Mouse (Mus musculus): ENCODE measurements around the gene Gpd1.

Gene Gpd1

DNA sequence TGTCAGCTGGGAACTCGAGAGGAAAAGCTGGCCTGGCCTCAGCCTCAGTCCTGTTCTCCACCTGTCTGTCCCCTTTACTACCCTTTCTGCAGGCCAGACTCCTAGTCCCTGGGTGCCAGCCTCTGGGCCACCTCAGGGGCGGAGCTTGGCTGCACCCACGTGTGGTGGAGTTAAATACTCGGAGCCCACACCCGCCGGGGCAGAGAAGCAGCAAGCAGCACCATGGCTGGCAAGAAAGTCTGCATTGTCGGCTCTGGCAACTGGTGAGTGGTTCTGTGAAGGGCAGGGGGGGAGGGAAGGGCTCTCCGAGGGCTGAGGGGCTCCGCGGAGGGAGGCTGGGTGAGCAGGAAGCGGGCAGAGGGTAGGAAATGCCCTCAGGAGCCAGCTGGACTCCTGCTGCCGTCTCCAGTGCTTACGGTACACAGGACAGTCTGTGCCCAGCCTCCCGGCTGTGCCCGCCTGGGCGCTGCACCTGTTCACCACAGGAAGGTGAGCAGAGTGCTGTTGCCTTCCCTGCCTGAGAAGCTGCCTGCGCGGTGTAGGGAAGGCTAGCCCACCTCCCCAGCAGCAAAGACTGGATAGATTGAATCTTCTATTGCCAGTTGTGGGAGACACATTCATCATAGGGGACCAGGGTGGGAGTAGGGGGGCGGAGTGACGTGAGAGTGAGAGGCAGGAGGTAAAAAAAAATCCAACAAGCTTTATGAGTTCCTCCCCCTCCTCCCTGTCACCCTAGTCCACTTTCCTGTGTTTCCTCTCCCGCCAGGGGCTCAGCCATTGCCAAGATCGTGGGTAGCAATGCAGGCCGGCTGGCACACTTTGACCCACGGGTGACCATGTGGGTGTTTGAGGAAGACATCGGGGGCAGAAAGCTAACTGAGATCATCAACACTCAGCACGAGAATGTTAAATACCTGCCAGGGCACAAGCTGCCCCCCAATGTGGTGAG lies at the start of gene Gpd1:
TSS of gene Gpd1 (plus strand) at position 130 of the 949 bp plus-strand sequence.
- no peak for DNase-seq (ENCODE audit: extremely low read depth, low read depth, low spot score)

DNA sequence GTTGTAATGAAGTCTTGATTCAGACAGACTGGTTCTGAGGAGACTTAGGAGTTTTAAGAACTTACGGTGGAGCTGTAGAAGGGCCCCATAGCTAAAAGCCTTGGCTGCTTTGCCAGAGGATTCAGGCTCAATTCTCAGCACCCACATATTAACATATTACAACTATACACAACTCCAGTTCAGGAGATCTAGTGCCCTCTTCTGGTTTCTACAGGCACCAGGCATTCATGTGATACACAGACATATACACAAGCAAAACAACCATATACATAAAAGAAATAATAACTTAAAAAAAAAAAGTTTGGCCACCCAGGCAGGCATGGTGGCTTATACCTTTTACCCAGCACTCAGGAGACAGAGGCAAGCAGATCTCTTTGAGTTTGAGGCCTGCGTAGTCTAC lies 49.8 kb upstream of the Gpd1 start:
- DNase-seq (ENCODE audit: extremely low read depth, low read depth, low spot score), result no peak

DNA sequence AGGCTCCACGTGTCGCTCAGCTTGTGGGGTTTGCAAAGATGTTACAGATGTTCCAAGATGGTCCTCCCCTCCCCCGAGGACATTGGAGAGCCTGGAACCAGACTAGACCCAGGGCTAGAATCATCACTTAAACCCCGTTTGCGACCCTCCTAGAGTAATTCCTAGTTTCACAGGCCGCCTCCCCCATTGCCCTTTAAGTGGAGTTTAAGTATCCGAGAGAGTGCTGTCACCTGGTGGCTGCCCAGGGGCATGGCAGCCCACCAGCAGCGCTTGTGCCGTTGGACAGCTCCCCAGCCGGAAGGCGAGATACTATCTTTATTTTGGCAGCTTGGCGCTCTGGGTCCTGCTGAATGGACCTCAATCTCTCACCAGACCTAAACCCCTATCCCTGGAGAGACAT lies 48.4 kb upstream of the Gpd1 start:
- DNase-seq (ENCODE audit: extremely low read depth, low read depth, low spot score), result no peak

DNA sequence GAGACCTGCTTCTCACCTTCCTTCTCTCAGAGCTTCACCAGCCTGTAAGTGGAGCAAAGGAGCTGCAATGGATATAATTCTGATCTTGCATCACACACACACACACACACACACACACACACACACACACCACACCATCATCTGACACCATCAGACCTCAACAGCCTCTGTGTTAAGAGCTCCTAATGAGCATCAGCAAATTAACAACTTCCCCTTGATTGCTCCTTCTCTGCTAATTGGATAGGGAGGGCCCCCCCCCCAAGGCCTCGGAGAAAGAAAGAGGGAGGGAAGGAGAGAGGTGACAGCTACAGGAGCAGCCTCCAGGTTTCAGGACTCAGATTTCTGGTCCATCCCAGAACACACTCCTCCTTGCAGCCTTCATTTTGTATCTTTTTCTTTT lies 47.9 kb upstream of the Gpd1 start:
- DNase-seq (ENCODE audit: extremely low read depth, low read depth, low spot score), result no peak

DNA sequence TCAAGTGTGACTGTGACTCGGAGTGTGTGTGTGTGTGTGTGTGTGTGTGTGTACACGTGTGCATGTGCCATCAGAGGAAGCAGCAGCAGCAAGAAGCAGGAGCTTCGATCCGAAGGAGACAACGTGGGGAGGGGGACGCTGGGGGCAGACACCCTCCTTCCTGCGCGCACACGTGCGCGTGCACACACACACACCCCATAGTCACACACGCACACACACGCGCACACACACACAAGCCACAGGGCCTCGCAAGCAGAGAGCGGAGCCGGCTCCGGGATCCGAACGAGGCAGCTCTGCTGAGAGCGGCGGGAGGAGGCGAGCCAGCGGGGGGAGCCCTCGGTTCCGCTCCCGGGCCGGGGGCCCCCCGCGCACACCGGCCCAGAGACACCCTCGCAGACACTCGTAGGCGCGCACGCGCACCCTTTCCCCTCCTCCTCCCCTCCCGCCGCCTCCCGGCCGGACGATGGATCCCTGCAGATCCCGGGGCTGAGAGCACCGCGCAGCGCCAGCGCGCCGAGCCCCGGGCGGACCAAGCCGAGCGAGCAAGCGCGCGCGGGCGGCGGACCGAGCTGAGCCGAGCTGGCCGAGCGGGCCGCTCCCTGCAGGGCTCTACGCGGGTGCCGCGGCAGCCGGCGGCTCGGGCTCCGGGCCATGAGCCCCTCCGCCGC lies 47.0 kb upstream of the Gpd1 start, which contains the start of gene Asic1:
TSS of gene Asic1 (plus strand) at position 215 of the 668 bp plus-strand sequence.
- DNase-seq (ENCODE audit: extremely low read depth, low read depth, low spot score), result no peak

DNA sequence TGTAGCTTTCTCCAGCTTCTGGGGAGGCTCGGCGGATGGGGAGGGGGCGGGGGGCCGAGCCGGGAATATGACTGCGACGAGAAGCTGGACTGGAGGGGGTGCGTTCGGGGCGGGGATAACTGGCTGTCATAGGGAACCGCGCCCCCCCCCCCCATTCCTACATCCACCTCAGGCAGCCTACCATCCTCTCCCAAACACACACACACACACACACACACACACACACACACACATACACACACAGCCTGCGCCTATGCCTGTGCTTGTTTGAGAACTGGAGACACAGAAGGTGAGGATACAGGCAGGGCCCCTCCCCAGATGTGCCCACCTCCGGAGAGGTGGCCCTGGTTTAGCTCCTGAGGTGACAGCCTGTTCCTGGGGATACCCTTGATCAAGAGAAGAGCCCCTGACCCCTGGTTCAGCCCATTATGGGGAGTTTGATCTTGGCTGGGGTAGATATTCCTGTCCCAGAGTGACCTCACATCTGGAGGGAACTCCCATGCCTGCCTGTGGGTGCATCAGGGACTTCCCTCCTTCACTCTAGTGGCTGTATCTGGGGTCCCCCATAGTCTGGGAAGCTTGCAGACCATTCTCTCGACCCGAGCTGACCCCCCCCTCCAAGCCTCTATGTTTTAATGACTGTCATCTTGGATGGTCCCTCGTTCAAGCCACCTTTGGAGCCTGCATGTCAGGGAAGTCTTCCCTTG lies 46.2 kb upstream of the Gpd1 start:
- no peak for DNase-seq (ENCODE audit: extremely low read depth, low read depth, low spot score)

DNA sequence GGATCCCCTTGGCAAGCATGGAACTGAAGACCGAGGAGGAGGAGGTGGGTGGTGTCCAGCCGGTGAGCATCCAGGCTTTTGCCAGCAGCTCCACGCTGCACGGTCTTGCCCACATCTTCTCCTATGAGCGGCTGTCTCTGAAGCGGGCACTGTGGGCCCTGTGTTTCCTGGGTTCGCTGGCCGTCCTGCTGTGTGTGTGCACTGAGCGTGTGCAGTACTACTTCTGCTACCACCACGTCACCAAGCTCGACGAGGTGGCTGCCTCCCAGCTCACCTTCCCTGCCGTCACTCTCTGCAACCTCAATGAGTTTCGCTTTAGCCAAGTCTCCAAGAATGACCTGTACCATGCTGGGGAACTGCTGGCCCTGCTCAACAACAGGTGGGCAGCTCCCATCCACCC lies 45.5 kb upstream of the Gpd1 start:
- DNase-seq (ENCODE audit: extremely low read depth, low read depth, low spot score), result no peak

DNA sequence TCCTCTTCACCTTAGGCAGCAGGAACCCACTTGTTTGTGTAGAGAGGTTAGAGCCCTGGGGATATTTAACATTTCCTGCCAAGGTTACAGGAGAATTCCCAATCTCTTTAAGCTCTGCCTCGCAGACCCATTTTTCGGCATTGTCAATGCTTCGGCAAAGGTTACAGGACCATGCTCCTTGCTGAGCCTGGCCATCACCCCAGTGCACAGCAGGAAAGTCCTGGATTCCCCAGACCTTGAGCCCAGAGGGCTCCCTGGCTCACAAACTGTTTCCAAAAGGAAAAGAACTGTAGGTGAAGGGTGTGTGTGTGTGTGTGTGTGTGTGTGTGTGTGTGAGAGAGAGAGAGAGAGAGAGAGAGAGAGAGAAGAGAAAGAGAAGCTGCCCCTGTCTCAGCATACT lies 42.4 kb upstream of the Gpd1 start:
- no peak for DNase-seq (ENCODE audit: extremely low read depth, low read depth, low spot score)

DNA sequence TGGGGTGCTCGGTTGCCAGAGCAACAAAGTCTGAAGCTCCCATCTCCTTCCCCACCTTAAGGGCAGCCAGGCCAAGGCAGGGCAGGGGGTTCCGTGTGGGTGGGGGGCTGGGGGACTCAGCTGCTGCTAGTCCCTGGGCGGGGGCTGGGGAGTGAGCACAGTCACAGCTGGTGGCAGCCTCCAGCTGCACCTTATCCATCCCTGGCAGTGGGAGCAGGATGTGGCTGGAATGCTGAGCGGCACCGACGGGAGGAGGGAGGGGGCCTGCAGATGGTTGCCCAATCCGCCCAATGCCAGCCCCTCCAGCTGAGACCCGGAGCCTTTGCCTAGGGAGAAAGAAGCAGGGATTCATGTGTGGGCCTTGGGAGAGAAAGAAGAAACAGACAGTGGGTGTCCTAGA lies 40.2 kb upstream of the Gpd1 start:
- no peak for DNase-seq (ENCODE audit: extremely low read depth, low read depth, low spot score)

DNA sequence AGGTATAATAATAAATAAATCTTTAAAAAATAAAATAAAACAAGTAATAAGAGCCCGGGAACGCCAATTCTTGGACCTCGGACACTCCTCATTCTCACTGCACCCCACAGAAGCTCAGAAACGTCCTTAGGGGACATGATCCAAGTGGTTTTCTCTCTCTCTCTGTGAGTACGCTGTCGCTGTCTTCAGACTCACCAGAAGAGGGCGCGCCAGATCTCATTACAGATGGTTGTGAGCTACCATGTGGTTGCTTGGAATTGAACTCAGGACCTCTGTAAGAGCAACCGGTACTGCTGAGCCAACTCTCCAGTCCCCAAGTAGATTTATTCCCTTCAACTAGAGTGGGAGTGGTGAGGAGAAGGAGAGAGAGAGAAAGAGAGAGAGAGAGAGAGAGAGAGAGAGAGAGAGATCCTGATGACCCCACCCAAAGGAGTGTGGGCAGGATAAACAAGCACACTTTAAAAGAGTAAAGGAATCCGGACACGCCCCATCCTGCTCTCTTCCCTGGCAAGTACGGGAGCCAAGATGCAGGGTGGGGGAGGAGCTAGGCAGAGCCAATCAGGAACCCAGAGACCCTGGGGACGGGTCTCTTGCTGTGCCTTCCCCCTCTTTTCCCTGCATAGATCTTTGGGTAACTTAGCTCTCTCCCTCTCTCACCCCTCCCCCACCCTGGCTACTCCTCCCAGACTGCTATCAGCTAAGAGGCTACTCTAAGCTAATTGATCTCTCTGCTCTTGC lies 39.1 kb upstream of the Gpd1 start:
- DNase-seq (ENCODE audit: extremely low read depth, low read depth, low spot score), result no peak

DNA sequence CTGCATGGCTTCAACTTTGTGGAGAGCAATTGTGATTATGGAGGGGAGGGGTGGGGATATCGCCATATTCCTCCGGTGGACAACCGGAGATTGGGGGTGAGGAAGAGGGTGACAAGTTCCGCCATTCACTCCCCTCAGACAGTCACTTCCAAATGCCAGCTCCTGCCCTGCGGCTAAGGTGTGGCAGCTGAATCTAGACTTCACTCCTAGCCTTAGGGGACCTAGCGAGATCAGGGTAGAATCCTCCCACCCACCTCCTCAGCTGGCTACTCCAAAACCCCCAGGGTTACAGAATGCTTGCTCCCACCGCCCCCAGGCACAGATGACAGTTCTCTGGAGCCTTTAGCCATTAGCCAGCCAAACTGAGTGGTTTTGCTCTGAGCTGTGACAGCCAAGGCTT lies 38.3 kb upstream of the Gpd1 start:
- no peak for DNase-seq (ENCODE audit: extremely low read depth, low read depth, low spot score)

DNA sequence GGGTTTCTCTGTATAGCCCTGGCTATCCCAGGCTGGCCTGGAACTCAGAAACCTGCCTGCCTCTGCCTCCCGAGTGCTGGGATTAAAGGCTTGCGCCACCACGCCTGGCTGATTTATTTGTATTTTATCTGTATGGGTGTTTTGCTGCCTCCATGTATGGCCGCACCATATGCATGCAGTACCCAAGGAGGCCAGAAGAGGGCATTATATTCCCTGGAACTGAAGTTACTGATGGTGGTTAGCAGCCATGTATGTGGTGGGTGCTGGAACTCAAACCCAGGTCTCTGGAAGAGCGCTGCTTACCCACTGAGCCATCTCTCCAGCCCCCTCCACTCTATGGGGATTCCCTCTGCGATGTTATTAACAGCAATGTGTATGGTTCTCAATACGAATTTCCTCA lies 34.4 kb upstream of the Gpd1 start:
- DNase-seq (ENCODE audit: extremely low read depth, low read depth, low spot score), result no peak

DNA sequence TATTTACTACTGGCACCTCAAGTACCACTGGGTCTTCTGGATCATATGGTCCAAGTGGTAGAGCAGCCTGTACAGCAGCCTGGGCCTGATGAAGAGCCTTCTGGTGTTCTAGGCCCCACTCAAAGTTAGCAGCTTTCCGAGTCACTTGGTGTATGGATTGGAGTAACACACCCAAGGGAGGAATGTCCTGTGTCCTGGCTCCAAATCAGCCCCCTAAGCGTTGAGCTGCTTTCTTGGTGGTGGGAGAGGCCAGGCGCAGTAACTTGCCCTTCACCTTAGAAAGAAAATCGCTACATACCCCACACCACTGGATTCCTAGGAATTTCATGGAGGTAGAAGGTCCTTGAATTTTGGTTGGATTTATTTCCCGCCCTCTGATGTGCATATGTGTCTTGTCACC lies 33.2 kb upstream of the Gpd1 start:
- DNase-seq (ENCODE audit: extremely low read depth, low read depth, low spot score), result no peak

DNA sequence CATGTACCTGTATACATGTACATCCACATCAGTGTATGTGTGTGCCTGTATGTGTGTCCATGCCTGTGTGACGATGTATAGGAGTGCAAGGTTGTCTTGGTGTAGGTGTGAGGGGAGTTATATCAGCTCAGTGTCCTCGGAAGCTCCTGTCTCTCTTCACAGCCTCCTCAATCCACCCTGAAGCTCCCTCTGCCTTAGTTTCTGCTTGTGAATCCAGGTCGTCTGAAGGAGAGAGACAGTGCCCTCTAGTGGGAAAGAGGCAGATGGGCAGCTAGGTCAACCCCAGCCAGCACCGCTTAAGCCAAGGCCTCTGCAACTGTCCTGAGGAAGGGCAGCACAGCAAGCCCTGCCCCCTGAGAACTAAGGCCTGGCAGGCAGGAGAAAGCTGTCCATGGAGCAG lies 28.6 kb upstream of the Gpd1 start:
- DNase-seq (ENCODE audit: extremely low read depth, low read depth, low spot score), result no peak

DNA sequence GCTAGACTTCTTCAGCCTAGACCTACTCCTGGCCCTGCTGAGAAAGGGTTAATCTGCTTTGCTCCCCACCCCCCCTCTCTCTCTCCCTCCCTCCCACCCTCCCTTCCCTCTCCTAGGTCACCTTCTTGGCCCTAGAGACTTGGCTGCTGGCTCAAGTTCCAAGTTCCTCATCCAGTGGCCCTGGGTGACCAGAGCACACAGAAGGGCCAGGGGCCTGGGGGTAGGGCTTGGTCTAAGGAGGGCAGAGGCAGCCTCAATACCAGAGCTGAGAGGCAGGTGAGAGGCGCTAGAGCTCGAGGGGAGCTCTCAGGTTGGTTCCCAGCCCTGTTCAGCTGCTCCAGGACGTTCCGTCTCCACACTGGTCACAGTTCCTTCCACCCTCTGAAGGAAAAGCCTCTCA lies 26.4 kb upstream of the Gpd1 start:
- no peak for DNase-seq (ENCODE audit: extremely low read depth, low read depth, low spot score)

DNA sequence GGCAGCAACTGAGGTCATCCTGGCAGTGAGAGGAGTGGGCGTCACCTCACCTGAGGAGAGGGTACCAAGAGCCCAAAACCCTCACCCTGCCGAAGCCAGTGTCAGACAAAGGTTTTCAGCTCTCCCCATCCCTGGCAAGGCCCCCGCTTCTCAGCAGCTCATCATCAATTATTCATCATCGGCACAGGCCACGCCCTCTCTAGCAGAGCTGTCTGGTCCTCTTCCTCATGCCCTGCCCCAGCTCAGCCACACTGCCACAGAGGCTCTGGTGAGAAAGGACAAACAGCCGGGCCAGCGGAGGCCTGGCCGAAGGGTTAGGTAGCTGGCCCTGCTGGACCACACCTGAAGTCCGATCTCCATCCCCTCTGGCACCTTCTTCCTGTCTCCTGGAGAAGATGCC lies 25.3 kb upstream of the Gpd1 start:
- no peak for DNase-seq (ENCODE audit: extremely low read depth, low read depth, low spot score)

DNA sequence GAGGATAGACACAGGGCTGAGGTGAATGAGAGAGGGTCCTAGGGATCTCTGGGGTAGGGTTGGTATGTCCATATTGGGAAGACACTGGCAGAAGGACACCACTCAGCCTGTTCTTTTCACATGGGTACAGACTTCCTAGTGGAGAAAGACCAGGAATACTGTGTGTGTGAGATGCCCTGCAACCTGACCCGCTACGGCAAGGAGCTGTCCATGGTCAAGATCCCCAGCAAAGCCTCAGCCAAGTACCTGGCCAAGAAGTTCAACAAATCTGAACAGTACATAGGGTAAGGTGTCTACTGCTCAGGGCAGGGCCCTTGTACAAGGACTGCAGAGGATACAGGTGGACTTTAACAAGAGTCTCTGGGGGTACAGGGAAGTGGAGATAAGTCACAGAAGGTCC lies 20.0 kb upstream of the Gpd1 start:
- no peak for DNase-seq (ENCODE audit: extremely low read depth, low read depth, low spot score)

DNA sequence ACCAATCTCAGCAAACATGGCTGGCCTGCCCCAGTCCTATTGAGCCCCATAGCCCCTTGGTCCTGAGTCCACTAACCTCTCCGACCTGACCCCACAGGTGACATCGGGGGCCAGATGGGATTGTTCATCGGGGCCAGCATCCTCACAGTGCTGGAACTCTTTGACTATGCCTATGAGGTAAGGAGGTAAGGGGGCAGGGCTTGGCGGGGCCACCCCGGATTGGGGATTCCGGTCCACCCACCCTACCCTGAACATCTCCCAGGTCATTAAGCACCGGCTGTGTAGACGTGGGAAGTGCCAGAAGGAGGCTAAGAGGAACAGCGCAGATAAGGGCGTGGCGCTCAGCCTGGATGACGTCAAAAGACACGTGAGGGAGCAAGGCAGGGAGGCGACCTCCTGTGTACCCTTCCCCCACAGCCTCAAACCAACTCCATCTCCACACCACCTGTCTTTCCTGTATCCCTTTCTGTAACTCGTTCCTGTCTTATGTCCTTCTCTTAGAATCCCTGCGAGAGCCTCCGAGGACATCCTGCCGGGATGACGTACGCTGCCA lies 18.7 kb upstream of the Gpd1 start:
- no peak for DNase-seq (ENCODE audit: extremely low read depth, low read depth, low spot score)

DNA sequence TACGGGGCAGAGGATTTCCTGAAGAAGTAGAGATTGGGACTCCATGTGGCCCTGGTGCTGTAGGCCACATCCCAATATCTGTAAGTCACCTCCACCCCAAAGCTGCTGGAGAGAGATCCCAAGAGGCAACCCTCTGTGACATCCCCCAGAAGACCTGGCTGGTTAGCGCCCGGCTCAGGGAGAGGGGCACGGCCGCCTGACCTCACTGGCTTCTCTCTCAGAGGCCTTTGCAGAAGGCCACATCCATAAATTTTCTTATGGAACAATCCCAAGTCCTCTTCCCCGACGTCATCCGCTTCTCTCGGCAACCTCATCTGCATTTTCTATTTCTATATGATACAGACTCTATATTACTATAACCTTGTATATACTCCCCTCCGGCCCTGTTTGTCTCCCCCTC lies 17.6 kb upstream of the Gpd1 start:
- no peak for DNase-seq (ENCODE audit: extremely low read depth, low read depth, low spot score)

DNA sequence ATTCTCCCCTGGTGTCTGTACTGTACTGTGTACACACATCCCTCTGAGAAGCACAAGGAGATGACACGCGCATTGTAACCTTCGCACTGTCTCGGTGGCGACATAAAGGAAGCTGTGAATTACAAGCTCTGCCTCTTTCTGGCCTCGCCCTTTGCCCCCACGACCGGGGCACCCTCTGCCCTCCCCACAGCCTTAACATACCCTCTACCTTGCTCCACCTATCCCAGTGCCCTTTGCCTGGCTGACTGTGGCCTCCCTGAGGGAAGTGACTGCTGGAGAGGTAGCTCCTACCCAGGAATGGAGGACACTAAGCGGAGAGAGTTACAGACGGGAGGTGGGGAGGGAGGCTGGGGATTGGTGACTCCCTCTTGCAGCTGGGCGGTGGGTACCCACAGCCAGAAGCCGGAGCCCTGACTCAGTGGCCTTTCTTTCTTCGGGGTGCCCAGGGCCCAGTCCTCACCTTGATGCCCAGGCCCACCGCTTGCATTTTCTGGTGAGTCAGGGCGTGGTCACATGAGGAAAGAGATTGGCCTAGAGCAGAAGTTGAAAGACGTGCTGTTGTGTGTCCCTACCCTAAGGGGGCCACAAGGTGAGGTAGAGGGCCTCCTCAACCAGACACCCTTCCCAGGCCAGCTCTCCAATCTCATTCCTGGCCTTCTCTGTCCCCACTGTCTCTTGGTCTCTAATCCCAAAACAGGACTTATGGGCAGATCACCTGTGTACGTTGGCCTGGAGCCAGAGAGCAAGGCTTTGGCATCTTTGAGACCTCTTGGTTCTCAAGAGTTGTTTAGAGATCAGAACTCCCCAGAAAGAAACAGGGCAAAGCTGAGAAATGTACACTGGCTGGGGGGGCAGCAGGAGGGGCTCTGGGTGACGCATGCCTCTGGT lies 16.9 kb upstream of the Gpd1 start:
- DNase-seq (ENCODE audit: extremely low read depth, low read depth, low spot score), result no peak
